ENCODE assay signal across 11 mouse cellular contexts in the genomic region with DNA sequence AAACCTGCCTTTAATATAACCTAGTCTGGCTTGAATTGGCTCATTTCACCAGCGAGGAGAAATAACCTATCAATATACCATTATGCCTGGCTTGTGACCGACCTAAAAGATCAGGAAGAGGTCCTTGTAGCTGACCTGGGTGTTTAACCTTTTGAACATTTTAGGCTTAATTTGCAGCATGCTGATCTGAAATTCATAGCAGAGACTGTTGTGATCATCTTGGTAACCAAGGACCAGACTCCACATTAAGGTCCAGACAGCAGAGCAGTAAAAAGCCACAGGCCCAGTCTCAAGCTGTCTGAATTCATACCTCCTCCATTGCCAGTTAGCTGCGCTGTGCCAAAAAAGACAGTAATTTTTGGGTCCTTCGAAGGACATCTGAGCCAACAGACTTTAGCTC. TPM values are rescaled to one million over a fixed set of nuclear protein-coding genes. Genes with fewer than 3 reads are reported as not detected.
"Had no signal": no experiment of that assay in that cellular context is flagged by ENCODE, and none has a peak within 500 bp of the region (broad histone marks: within the 10 kb centered on the region; RNA-seq: fewer than 3 reads in every experiment).

No protein-coding gene starts in this region.

- H3K27me3 ChIP-seq: midbrain, embryonic 12.5 days; neural tube, embryonic 13.5 days had no signal

- H3K4me2 ChIP-seq: midbrain, embryonic 12.5 days; neural tube, embryonic 13.5 days had no signal

- H3K4me1 ChIP-seq: midbrain, embryonic 12.5 days; neural tube, embryonic 13.5 days had no signal

- H3K36me3 ChIP-seq: midbrain, embryonic 12.5 days; neural tube, embryonic 13.5 days had no signal

- DNase-seq: kidney, adult 18-20 months; kidney, postnatal 14 days; layer of hippocampus, postnatal 36 days; lung, adult 18-20 months; retina, postnatal 1 day; thymus, postnatal 36 days had no signal

- H3K9me3 ChIP-seq: midbrain, embryonic 12.5 days; neural tube, embryonic 13.5 days had no signal

- H3K9ac ChIP-seq: liver, embryonic 14.5 days; midbrain, embryonic 12.5 days; neural tube, embryonic 13.5 days had no signal

- ATAC-seq: midbrain, embryonic 16.5 days had no signal

- H3K4me3 ChIP-seq: midbrain, embryonic 12.5 days; neural tube, embryonic 13.5 days had no signal

- H3K27ac ChIP-seq: liver, embryonic 14.5 days; midbrain, embryonic 12.5 days; neural tube, embryonic 13.5 days had no signal

RNA-seq across cellular contexts. Expression of gene Ccr7, which starts 59.1 kb away (rescaled TPM):
- polyA plus RNA-seq: kidney, embryonic 14.5 days; neural tube, embryonic 13.5 days had no signal
